Mouse (Mus musculus): Measurements from ENCODE around the gene Rragd.
"Not testable (repeated sequence)": the region's sequence is repeated elsewhere in the genome, so short reads cannot be mapped to it uniquely, and the experiment has no call there.

Rragd gene

DNA sequence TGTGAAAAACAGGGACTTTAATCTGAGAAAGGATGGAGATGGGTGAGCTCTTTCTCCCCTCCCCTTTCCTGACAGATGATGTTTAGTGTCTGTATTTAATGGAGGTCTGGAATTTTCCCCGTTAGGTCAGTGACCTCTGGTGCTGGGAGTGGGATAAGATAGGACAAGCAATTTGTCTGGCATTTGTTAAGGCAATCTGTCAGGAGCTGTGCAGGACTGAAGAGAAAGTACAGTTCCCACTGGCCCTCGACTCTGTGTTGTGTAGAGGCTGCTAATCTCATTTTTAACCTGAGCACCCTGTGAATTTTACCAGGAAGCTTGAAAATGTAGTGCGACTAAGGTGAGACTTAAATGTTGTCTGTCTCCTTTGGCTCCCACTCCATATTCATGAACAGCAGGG is 2.8 kb downstream of the Rragd start:
- no peak for DNase-seq

DNA sequence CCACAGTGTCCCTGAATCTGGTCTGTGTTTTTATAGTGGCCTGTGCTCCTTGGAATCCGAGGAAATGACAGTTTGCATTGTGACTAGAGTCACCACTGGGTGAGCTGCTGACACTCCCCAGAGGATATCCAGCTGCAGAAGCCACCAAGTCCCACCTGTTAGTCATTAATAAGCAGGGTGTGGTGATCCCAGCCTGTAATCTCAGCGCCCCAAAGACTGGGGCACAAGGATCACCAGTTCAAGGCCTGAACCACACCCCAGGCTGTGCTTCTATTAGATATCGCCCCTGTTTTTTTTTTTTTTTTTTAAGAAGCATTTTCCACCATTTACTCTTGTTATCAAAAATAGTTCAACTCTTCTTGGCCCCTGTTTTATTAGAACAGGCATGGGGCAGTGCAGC is 4.2 kb downstream of the Rragd start:
- no peak for DNase-seq

DNA sequence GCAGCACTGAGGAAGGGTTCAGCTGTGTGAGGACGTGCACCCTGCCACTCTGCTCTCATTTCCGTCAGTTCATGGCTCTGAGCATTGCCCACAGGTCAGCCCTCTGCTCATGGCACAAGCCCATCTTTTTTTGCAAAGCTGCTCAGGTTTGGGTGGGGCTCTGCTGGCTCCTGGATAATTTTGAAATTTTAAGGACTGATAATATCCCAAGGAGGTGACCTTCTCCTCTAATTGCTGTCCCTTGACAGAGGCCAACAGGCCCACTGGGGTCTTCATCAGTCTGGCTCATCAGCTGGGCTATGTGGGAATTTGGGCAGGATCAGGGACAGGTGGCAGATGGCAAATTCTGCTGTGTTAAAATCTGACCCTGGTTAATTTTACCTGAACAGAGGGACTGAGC is 6.5 kb downstream of the Rragd start:
- no peak for DNase-seq

DNA sequence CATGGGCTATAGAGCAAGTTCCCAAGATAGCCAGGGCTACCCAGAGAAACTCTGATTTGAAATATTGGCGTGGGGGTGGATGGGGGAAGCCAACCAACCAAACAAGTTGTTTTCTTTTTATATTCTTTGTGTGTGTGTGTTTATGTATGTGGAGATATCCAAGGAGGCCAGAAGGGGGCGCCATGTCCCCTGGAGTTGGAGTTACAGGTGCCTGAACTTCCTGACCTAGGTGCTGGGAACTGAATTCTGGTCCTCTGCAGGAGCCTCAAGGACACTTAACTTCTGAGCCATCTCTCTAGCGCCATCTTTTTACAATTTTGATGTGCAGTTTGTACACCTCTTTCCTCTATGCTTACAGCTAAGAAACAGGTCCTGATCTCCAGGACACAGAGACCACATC is 11.3 kb downstream of the Rragd start:
- no peak for DNase-seq

DNA sequence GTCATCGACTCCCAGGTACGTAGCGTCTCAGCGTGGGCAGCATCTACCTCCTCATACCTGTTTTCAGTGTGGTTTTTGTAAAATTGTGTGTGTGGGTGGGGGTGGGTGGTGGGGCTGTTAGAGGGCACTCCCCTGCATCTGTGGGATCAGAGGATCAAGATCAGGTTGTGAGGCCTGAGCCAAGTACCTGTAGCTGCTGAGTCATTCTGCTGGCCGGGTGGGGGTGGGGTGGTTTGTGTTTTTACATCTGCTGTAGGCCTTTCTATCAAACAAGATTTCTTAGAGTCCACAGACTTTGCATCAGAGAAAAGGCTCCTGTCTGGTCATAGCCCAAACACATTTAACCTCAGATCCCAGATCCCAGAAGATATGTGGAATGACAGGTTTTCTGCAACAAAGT is 13.2 kb downstream of the Rragd start:
- no peak for DNase-seq

DNA sequence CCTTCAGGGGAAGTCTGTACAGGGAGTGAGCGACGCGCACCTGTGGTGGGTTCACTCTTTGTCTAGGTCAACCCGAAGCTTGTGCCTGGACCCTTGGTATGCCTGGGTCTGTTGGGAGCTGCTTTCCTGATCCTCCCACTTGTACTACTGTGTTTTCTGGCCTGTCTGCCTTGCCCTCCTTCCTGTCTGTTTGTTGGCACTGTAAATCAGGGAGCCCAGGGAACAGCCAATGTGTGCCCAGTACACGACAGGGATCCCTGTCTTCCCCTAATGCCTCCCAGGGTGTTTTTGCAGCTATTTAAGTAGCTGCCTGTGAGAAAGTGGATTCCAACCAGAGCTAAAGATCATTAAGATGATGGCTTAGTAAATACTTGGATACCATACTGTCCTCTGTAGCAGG is 14.7 kb downstream of the Rragd start:
- no peak for DNase-seq

DNA sequence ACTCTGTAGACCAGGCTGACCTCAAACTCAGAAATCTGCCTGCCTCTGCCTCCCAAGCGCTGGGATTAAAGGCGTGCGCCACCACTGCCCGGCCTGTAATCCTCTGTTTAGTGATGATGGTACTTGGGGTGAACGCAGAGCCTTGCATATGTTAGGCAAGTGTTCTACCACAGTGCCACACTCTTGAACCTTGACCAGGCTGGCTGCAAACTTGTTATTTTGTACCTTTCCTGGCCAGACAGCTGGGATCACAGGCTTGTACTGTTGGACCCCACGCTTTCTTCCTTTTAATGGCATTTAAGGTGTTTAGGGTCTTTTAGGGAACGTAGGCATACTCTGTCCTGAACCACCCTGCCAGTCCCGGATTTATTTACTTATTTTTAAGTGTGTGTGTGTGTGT is 16.2 kb downstream of the Rragd start:
- DNase-seq, result no peak

DNA sequence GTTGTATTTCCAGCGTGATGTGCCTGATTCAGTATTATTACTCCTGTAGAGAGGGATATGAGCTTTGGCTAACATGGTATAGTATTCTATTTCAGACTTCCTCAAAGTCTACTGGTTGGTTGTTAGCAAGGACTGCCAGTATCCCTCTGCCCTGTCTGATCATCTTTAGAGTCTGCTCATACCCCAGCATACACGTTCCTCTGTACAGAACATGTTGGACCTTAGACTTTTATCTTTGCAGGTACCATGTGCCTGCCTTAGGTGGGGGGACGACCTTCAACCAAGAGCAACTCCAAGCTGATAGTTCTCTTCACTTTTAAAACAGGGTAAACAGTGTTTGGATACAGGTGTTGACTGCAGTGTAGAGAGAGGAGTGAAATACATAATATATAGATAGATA is 19.2 kb downstream of the Rragd start:
- no peak for DNase-seq

DNA sequence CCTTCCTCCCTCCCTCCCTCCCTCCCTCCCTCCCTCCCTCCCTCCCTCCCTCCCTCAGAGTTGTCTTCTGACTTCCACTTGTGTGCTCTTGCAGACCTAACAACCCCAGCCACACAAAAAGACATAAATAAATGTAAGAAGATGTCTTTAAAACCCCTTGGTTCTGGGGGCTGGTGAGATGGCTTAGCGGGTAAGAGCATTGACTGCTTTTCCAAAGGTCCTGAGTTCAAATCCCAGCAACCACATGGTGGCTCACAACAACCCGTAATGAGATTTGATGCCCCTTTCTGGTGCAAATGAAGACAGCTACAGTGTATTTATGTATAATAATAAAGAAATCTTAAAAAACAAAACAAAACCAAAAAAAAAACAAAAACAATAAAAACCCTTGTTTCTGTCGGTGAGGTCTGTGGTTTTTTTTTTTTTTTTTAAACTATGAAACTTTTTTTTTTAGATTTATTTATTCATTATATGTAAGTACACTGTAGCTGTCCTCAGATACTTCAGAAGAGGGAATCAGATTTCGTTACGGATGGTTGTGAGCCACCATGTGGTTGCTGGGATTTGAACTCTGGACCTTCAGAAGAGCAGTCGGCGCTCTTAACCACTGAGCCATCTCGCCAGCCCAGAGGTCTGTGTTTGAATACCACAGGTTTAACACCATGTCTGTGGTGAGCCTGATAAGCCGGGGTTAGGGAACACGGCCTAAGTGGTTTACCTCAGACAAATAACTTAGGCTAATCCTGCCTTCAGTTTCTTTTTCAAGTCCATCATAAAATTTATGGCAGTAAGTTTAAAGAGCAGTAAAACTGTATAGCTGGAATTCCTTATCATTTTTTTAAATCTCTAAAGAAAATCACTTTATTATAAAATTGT is 23.0 kb downstream of the Rragd start:
- not testable (repeated sequence) for DNase-seq

DNA sequence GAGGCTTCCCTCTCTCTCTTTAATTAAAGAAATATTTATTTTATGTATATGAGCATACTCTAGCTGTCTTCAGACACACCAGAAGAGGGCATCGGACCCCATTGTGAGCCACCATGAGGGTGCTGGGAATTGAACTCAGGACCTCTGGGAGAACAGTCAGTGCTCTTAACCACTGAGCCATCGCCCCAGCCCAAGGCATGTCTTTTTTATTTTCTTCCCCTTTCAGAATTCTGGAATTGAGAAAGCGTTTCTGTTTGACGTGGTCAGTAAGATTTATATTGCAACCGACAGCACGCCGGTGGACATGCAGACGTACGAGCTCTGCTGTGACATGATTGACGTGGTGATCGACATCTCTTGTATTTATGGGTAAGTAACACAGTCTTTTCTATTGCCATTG is 24.0 kb downstream of the Rragd start:
- no peak for DNase-seq

DNA sequence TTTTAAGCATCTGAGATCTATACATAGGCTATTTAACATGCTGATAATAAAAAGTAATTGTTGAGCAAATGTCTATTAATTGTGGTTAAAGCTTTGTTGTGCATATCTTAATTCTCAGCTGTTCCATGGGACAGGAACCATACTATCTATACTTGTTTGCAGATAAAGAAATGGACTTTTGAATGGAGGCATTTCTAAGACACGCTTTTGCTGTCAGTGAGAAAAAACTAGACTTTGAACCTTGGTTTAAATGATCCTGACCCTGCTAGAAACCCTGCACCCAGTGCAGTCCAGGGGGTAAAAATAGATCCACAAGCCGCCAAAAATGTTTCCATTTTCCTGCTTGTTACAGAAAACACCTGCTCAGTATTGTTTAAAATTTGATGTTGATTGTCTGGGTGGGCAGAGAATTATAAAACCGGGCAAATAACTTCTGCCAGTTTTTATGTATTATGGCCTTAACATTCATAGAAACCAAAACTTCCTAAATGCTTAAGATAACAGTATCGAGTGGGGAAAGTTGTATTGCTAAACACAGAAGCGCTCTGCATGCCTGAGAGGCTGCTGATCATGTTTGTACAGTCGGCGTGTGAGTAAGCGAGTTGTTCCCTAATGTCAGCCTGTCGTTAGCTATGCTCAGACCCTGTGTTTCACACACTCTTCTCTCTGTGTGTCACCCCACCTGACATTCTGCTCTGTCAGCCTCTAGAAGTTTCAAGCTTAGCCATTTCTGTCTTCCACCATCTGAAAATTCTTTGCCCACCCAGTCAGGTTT is 24.8 kb downstream of the Rragd start:
- DNase-seq, result no peak

DNA sequence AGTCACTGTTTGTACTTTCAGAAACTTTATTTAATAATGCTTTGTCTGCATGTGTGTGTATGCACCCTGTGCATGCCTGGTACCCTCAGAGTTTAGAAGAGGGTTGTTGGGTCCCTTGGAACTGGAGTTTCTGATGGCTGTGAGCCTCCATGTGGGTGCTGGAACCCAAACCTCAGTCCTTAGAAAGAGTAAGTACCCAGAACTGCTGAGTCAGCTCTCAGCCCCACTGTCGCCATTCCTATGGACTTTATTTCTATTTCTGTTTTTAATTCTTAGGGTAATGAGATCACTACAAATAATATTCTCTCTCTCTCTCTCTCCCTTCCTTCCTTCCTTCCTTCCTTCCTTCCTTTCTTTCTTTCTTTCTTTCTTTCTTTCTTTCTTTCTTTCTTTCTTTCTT is 27.2 kb downstream of the Rragd start:
- no peak for DNase-seq

DNA sequence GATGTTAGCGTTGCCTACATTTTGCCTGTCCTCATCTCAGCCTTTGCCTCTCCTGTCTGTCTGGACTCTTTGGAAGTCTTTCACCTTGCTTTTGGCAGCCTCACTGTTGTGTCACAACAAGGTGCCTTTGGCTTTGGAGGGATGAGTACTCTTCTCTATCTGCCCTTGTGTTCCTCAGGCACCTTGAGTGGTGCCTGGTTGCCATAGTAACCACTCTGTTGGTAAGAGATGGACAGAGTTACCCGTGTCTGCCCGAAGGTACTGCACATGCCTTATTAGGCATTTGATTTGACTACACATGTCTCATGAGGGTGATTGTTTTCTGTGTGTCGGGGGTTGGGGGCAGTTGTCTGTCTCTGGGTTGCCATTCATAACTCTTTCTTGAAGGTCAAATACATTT is 29.6 kb downstream of the Rragd start:
- no peak for DNase-seq

DNA sequence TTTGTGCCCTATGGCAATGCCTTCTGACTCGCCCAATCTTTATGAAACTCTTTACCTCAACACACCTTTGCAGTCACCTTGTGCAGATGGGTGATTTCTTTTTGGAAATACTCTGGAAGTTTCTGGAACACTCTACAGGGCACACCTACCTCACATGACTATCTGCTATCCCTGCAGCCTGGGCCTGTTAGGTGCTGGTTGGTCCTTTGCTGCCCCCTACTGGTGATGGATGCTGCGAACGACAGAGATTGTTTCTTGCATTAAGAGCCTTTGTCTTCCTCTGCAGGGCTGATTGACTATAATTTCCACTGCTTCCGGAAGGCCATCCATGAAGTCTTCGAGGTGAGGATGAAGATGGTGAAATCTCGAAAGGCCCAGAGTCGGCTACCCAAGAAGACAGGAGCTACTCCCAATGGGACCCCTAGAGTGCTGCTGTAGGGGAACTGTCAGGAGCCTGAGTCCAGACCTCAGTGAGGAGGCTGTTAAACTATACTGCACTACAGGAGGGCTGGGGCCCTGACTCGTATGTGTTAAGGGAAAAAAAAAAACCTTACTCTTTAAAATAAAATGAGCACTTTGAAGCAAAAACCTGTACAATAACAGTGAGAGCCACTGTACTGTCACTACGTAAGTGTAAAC is 35.6 kb downstream of the Rragd start:
- peak; percentile 95 for DNase-seq

DNA sequence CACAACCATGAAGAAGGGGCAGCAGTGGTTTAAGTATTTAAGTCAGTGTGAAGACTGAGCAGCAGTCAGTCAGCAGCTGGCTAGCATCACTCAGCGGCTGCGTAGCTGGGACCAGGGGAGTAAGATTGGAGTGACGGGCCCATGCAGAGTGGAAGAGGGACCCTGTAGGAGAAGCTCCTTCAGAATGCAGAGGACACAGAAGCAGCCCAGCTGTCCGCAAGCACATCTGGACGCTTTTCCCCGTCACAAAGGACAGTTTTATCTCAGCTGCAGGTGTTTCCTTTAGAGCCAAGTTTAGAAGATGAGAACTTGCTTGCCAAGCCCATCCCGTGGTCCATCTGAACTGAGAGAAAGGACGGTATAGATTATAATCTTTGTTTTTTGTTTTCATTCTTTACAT is 41.6 kb downstream of the Rragd start:
- no peak for DNase-seq

DNA sequence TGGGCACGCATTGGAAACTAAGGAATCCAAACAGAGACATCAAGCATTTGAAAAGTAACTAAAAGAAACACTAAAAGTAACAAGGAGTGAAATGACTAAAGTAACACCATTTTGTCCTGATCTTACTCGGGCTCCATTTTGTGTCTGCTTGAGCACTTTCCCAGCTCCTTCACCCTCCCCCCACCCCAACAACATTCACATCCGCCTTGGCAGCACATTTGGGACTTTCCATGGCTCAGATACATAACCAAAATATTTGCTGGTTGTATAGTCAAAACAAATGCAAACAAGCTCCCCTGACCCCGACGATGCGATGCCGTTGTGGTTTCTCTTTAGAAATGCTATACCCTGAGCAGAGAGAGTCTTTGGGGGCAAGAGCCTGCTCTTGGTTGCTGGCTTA is 46.3 kb downstream of the Rragd start:
- DNase-seq, result no peak

DNA sequence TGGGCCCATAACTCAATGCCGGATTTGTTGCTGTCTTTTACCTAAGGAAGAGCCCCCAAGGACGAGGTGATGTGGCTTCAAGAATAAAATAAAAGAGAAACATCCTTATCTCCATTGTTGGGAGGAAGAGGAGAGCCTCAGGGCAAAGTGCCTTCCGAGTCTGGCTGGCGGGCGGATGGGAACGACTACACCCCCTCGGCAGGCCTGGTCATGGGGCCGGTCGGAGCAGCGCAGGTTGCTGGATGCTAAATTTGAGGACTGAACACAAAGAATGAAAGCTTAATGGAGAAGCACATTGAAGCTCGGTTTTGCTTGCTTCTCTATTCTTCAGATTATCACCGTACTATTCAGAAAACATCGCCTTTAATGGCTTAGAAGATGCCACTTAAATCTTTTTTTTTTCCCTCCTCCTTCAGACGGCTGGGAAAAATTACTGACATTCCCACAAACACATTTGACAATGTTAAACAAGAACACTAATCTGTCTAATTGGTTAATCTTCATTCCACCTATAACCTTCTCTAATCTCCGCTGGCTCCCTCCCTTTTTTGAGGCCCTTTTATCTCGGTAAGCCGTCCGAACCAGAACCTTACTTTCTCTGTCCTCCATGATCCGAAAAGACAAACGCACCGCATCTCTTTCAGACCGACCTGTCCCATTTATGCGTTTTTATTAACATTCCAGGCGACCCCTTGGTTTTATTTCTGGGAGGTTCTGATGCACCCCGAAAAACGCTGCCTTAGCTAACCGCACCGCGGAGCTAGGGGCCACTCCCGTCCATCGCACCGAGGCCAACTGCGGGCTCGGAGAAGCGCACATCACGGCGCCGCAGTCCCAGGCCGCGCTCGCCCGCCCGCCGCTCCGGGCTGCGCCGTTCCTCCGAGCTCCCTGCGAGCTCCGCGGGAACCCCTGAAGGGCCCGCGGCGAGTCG is 47.7 kb downstream of the Rragd start:
- peak; percentile 10 for DNase-seq

DNA sequence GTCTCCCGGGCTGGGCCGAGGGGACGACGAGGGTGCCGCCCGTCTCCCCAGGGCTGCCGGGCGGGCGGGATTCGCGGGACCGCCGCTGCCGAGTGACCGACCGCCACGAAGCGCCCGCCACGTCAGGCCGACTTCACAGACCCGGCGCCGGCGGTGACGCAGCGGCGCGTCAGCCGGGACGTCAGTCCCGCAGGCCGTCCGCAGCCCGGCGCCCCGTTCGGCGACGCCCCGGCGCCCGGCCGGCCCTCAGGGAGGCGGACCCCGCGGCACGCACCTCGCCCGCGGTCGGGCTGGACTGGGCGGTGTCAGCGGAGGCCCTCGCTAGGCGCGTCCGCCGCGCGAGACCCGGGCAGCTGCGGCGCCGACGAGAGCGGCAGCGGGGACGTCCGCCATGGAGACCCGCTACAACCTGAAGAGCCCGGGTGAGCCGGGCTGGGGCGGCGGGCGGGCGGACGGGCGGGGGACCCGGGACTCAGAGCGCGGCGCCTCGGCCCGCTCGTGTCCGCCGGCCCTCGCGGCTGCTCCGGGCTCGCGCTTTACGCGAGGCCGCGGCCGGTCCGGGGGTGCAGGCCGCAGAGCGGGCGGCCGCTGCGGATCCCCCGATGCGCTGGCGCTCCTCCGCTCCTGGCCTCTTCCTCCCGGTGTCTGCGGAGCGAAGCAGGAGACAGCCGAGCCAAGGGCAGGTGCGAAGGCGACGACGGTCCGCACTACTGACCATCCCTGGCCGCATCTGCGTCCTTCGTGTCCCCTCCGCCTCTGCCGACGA is 48.5 kb downstream of the Rragd start, which contains the start of gene Ube2j1:
Ube2j1 (plus strand) TSS at position 222 of the 766 bp plus-strand sequence.
- DNase-seq, result peak; percentile 89

DNA sequence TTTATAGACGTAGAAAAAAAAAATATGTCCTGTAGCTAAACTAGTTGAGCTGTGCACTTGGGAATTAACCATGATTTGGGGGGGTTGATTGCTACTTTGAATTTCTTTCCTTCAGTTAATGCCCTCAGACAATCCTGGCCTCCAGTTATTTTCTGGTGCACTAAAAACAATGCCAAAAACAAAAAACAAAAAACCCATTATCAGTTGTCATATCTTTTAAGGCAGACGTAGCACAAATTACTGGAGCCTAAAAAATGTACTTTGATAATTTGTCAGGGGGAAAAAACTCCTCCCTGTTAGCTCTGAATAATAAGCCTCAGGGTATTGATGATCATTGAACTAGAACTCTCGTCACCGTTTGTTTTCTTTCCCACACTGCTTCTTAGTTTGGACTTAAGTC is 49.2 kb downstream of the Rragd start:
- DNase-seq, result no peak

DNA sequence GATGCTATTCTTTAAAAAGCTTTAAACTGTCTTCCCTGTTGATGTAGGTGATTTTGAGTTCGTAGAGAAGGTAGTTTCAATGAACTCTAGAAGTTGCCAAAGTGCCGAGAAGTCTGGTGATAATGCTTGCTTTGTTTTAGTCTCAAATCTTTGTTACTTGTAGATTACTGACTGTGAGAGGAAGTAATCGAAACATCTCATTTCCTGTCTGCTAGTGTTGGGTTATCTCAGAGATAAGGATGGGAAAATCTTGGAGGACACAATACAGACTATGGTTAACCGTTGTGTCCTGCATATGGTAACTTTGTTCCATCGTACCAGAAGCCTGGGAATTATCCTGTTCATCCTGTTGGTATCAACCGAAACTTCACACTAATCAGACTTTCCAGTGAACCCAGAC is 50.7 kb downstream of the Rragd start:
- no peak for DNase-seq

DNA sequence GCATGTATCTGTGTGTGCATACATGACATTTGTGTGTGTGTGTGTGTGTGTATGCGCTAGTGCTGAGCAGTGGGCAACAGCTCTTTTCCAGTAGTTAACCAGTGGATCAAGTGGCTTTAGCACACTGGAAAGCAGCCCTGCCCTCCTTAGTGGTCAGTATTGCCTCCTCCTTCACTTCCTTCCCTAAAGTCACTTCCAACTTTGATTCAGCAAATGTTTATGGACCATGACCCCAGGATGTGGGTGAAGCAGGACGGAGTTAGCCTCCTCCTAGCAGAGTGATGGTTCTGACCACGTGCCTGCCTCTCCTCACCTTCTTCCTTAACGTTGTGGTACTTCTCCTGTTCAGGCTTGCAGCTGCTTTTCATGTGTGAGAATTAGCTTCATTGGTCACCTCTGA is 57.0 kb downstream of the Rragd start:
- no peak for DNase-seq

DNA sequence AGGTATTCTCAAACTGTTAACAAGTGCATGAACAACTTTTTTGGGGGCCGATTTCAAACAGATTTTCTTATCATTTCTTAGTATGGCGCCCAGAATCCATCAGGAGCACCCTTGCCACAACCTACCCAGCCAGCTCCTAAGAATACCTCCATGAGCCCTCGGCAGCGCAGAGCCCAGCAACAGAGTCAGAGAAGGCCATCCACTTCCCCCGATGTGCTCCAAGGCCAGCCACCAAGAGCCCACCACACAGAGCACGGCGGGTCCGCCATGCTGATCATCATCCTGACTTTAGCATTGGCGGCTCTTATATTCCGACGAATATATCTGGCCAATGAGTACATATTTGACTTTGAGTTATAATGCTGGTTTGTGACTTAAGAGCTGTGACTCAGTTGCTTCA is 66.8 kb downstream of the Rragd start:
- no peak for DNase-seq
